ENCODE assay signal across 1 mouse cellular context in the genomic region with DNA sequence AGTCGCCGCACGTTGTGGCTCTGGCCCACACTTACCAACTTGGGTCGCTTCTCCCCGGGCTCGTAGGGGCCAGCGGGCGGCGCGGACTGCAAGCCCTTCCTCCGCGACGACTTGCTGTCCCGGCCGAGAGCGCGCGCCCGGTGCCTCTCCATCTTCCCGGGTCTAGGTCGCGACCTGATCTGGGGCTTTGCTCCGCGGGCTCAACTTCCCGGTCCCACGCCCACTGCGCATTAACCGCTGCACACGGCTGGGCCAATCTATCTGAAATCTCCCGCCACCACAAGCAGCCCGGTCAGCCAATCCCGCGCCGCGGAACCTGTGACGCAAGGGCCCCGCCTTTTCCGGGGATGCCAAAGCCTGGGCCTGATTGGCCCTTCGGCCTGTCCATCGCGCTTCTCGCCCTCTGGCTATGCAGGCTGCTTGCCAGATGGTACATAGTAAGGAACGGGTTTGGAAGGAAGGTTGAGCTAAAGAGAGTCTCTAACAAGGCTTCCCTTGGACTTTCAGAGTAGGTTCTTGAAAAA.
TF ChIP-seq lines count a peak whose summit lies in the region.

Gene Diaph3 (minus strand): TSS at position 273 of the 524 bp plus-strand sequence.

TF ChIP-seq in MEL, 35 proteins besides CTCF, POLR2A, EP300 and RAD21 (continued from another document):
- TF ChIP-seq USF1 (IDR thresholded peaks at IDR 0.05; ENCODE audit: low read depth, low read length) (no peak), USF2 (IDR thresholded peaks at IDR 0.05; ENCODE audit: borderline replicate concordance in 1 of 2, insufficient read depth in 1 of 2, low read depth in 1 of 2, low read length in 2 of 2) (no peak), CHD2 (IDR thresholded peaks at IDR 0.05; ENCODE audit: low read length) (no peak), ZNF384 (IDR thresholded peaks at IDR 0.05; ENCODE audit: low read depth, low read length) (no peak), NELFE (IDR thresholded peaks at IDR 0.05; ENCODE audit: low read depth, low read length) (peak; percentile 63), MAFK (IDR thresholded peaks at IDR 0.05; ENCODE audit: borderline replicate concordance, low read depth, low read length) (no peak), ELF1 (IDR thresholded peaks at IDR 0.05; ENCODE audit: low read depth, low read length) (peak; percentile 44; the same call in 1 of the 2 replicates), SMC3 (IDR thresholded peaks at IDR 0.05; ENCODE audit: low read depth, low read length) (no peak), MYB (IDR thresholded peaks at IDR 0.05; ENCODE audit: low read depth, low read length) (no peak), MAX (IDR thresholded peaks at IDR 0.05; ENCODE audit: low read length) (peak; percentile 64; the same call in 1 of the 2 replicates)
